Mouse (Mus musculus): ENCODE data around the gene Arl8a. TPM values are rescaled to one million over a fixed set of nuclear protein-coding genes. Genes with fewer than 3 reads are reported as not detected.

Arl8a gene
- polyA plus RNA-seq, 2 experiments, result 54.5 to 88.1 TPM

DNA sequence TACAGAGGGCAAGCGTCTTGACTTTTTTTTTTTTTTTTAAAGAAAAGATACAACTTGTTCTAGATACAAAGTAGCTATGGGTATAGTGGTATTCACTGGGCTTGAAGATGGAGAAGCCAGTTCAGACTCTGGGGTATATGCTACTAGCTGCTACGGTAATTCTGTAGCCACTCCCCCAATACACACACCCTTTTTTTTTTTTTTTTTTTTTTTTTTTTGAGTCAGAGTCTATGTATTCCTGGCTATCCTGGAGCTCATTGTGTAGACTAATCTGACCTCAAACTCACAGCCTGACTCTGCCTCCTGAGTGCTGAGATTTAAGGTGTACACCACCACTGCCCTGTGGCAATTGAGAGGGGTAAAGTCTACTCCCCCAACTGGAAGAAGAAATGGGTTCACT lies 4.2 kb upstream of the Arl8a start:
- H3K4me2 ChIP-seq (replicated peaks; ENCODE audit: low read depth, low read length, severe bottlenecking), result no peak overlapping the region
- H3K9ac ChIP-seq (ENCODE audit: low read depth, low read length, severe bottlenecking), result no peak overlapping the region
- 38% methylated on average over 2 of the region's 2 CpGs for WGBS
- no peaks in the 10 kb centered on the region for H3K9me3 ChIP-seq (ENCODE audit: control insufficient read depth, low read length)
- H3K27ac ChIP-seq (replicated peaks; ENCODE audit: low read depth, low read length), result no peak overlapping the region
- H3K27me3 ChIP-seq (ENCODE audit: control insufficient read depth, insufficient read depth, low read length), result peaks cover 3% of the 10 kb centered on the region; the same call in 1 of the 2 replicates
- ATAC-seq (ENCODE audit: low FRiP score, low read depth) (no peak), DNase-seq (ENCODE audit: low spot score) (no peak)
- H3K36me3 ChIP-seq (ENCODE audit: control insufficient read depth, insufficient read depth, low read length), result no peaks in the 10 kb centered on the region
- H3K4me3 ChIP-seq (replicated peaks; ENCODE audit: low read length), result no peak overlapping the region
- no peak for TF ChIP-seq POLR2A (IDR thresholded peaks at IDR 0.05; ENCODE audit: borderline replicate concordance, extremely low read depth, insufficient read depth, insufficient read length)
- H3K4me1 ChIP-seq (ENCODE audit: control insufficient read depth, insufficient read depth, low read length), result peaks cover 6% of the 10 kb centered on the region; the same call in 1 of the 2 replicates

DNA sequence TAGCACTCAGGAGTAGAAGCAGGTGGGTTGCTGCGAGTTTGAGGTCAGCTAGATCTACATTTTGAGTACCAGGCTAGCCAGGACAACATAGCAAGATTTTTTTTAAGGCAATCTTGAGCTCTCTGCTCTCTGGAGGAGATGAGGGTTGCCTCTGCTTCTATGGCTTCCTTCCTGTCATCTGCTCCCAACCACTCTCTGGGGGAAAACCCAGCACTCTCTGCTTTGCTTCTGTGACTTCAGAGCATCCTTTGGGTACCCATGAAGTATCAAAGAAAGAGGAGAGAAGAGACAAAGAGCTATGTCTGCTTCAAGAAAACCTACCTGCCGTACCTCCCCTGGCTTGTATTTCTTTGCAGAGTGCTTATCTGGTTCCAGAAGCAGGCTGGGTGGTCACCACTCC lies 2.7 kb upstream of the Arl8a start:
- 82% methylated on average over 2 of the region's 2 CpGs for WGBS
- no peak for DNase-seq (ENCODE audit: low spot score)
- ATAC-seq (ENCODE audit: low FRiP score, low read depth), result no peak
- no peak for TF ChIP-seq POLR2A (IDR thresholded peaks at IDR 0.05; ENCODE audit: borderline replicate concordance, extremely low read depth, insufficient read depth, insufficient read length)
- Histone ChIP-seq H3K4me1 (ENCODE audit: control insufficient read depth, insufficient read depth, low read length) (peaks cover 17% of the 10 kb centered on the region), H3K9me3 (ENCODE audit: control insufficient read depth, low read length) (no peaks in the 10 kb centered on the region), H3K27ac (replicated peaks; ENCODE audit: low read depth, low read length) (no peak overlapping the region), H3K36me3 (ENCODE audit: control insufficient read depth, insufficient read depth, low read length) (no peaks in the 10 kb centered on the region), H3K4me3 (replicated peaks; ENCODE audit: low read length) (no peak overlapping the region), H3K4me2 (replicated peaks; ENCODE audit: low read depth, low read length, severe bottlenecking) (no peak overlapping the region), H3K27me3 (ENCODE audit: control insufficient read depth, insufficient read depth, low read length) (peaks cover 3% of the 10 kb centered on the region; the same call in 1 of the 2 replicates), H3K9ac (ENCODE audit: low read depth, low read length, severe bottlenecking) (no peak overlapping the region)

DNA sequence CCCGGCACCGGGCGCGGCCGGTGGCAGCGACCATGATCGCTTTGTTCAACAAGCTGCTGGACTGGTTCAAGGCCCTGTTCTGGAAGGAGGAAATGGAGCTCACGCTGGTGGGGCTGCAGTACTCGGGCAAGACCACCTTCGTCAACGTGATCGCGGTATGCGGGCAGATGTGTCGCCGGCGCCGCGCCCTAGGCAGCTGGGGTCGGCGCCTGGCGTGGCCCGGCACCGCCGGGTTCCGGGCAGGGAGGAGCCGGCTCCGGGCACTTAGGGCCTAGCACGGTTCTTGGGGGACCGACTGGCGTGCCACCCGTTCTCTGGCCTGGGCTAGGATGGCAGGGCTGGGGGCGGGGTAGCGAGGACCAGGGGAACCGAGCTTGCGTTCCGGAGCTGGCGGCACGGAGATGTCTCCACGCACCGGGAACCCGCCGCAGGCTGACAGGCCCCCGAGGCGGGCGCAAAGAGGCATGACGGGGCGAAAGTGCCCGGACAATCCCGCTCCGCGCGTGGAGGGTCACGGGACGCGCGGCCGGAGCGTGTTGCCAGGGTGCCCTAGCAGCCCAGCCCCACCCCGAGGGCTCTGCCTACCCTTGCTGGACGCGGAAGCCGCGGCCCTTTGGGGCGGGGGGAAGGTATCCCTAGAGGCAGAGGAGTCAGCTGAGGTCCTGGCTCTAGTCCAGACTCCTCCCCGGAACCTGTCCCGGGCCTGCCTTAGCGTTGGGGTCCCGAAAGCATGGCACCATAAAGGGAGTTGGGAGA lies 500 bp downstream of the Arl8a start:
- peaks cover 20% of the 10 kb centered on the region for H3K4me1 ChIP-seq (ENCODE audit: control insufficient read depth, insufficient read depth, low read length)
- H3K4me3 ChIP-seq (replicated peaks; ENCODE audit: low read length), result peak overlapping the region; percentile 98
- H3K27ac ChIP-seq (replicated peaks; ENCODE audit: low read depth, low read length), result peak overlapping the region; percentile 90
- DNase-seq (ENCODE audit: low spot score) (peak; percentile 82), ATAC-seq (ENCODE audit: low FRiP score, low read depth) (peak; percentile 54)
- H3K36me3 ChIP-seq (ENCODE audit: control insufficient read depth, insufficient read depth, low read length), result peaks cover under 1% of the 10 kb centered on the region; the same call in 1 of the 2 replicates
- WGBS, result 1% methylated on average over 58 of the region's 69 CpGs
- H3K27me3 ChIP-seq (ENCODE audit: control insufficient read depth, insufficient read depth, low read length), result peaks cover 3% of the 10 kb centered on the region; the same call in 1 of the 2 replicates
- peak overlapping the region; percentile 94 for H3K9ac ChIP-seq (ENCODE audit: low read depth, low read length, severe bottlenecking)
- no peaks in the 10 kb centered on the region for H3K9me3 ChIP-seq (ENCODE audit: control insufficient read depth, low read length)
- no peak for TF ChIP-seq POLR2A (IDR thresholded peaks at IDR 0.05; ENCODE audit: borderline replicate concordance, extremely low read depth, insufficient read depth, insufficient read length)
- peak overlapping the region; percentile 90 for H3K4me2 ChIP-seq (replicated peaks; ENCODE audit: low read depth, low read length, severe bottlenecking)

DNA sequence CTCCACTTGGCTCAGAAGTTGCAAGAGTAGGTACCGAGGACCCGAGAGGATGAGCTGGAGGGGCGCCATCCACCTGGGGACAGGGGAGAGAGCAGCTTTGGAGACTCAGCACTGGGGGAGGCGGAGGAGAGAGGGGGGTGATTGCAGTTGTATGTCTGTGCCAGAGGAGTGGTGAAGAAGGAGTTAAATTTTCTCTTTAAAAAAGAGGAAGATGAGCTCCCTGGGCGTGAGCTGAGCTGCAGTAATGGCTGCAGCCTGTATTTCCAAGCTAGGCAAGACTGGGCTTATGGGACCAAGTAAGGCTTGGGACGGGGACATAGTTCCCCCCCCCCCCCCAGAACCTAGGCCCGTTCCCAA lies 1.1 kb downstream of the Arl8a start:
- TF ChIP-seq POLR2A (IDR thresholded peaks at IDR 0.05; ENCODE audit: borderline replicate concordance, extremely low read depth, insufficient read depth, insufficient read length), result no peak
- Histone ChIP-seq H3K27me3 (ENCODE audit: control insufficient read depth, insufficient read depth, low read length) (peaks cover 3% of the 10 kb centered on the region; the same call in 1 of the 2 replicates), H3K27ac (replicated peaks; ENCODE audit: low read depth, low read length) (peak overlapping the region; percentile 90; the same call in 1 of the 2 replicates), H3K9ac (ENCODE audit: low read depth, low read length, severe bottlenecking) (peak overlapping the region; percentile 94), H3K4me1 (ENCODE audit: control insufficient read depth, insufficient read depth, low read length) (peaks cover 22% of the 10 kb centered on the region), H3K9me3 (ENCODE audit: control insufficient read depth, low read length) (no peaks in the 10 kb centered on the region), H3K4me2 (replicated peaks; ENCODE audit: low read depth, low read length, severe bottlenecking) (peak overlapping the region; percentile 90), H3K36me3 (ENCODE audit: control insufficient read depth, insufficient read depth, low read length) (peaks cover 6% of the 10 kb centered on the region; the same call in 1 of the 2 replicates), H3K4me3 (replicated peaks; ENCODE audit: low read length) (peak overlapping the region; percentile 98)
- no peak for DNase-seq (ENCODE audit: low spot score)
- 4% methylated on average over 7 of the region's 7 CpGs for WGBS
- ATAC-seq (ENCODE audit: low FRiP score, low read depth), result 0 out of 2 replicates have a peak, but pooled peaks have one; percentile 13

DNA sequence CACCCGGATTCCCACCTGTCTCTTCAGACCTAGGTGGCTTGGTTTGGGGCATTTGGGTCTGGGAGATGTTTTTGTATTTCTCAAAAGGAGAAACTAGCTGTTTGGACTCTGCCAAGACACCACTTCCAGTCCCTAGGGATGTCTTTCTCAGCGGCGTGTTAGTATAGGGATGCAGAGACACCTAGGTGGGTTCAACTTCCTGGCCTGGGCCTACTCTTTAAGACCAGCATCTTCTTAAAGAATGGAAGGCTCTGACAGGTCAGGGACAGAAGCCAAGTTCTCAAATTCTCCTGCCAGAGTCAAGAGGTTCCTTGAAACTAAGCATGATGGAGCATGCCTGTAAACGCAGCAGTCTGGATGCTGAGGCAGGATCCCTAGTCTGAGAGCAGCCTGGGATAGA lies 1.9 kb downstream of the Arl8a start:
- TF ChIP-seq POLR2A (IDR thresholded peaks at IDR 0.05; ENCODE audit: borderline replicate concordance, extremely low read depth, insufficient read depth, insufficient read length), result no peak
- peak overlapping the region; percentile 94; the same call in 1 of the 2 replicates for H3K9ac ChIP-seq (ENCODE audit: low read depth, low read length, severe bottlenecking)
- DNase-seq (ENCODE audit: low spot score), result no peak
- H3K4me1 ChIP-seq (ENCODE audit: control insufficient read depth, insufficient read depth, low read length), result peaks cover 22% of the 10 kb centered on the region
- peak overlapping the region; percentile 90 for H3K4me2 ChIP-seq (replicated peaks; ENCODE audit: low read depth, low read length, severe bottlenecking)
- H3K36me3 ChIP-seq (ENCODE audit: control insufficient read depth, insufficient read depth, low read length), result peaks cover 6% of the 10 kb centered on the region; the same call in 1 of the 2 replicates
- no peaks in the 10 kb centered on the region for H3K9me3 ChIP-seq (ENCODE audit: control insufficient read depth, low read length)
- H3K27ac ChIP-seq (replicated peaks; ENCODE audit: low read depth, low read length), result no peak overlapping the region
- peak overlapping the region; percentile 98 for H3K4me3 ChIP-seq (replicated peaks; ENCODE audit: low read length)
- 65% methylated on average over 4 of the region's 4 CpGs for WGBS
- H3K27me3 ChIP-seq (ENCODE audit: control insufficient read depth, insufficient read depth, low read length), result peaks cover 3% of the 10 kb centered on the region; the same call in 1 of the 2 replicates
- no peak for ATAC-seq (ENCODE audit: low FRiP score, low read depth)

All from limb, embryonic 14.5 days (tissue).